Mouse (Mus musculus) testis, adult 2 months (tissue): ENCODE measurements around the gene Ammecr1. TPM values are rescaled to one million over a fixed set of nuclear protein-coding genes. Genes with fewer than 3 reads are reported as not detected.
A peak's percentile ranks its signal among the peaks of the same experiment; 100 is the strongest.

Experiments used
- H3K27ac ChIP-seq: fragments of 200-500 bp; 2 replicates; pipeline ENCODE4 v1.5.1; 2012; ENCODE audit warnings: low read depth, low read length; ENCODE audit not compliant: control insufficient read depth, insufficient read depth
- H3K27me3 ChIP-seq: fragments of 200-500 bp; 2 replicates; pipeline ENCODE4 v1.6.1; 2012; ENCODE audit warnings: mild to moderate bottlenecking, low read length, moderate library complexity; ENCODE audit not compliant: control insufficient read depth, insufficient read depth
- H3K36me3 ChIP-seq: fragments of 200-500 bp; 2 replicates; pipeline ENCODE4 v1.6.1; 2012; ENCODE audit warnings: mild to moderate bottlenecking, low read length; ENCODE audit not compliant: control insufficient read depth, insufficient read depth
- H3K4me1 ChIP-seq: fragments of 200-500 bp; 2 replicates; pipeline ENCODE4 v1.6.1; 2012; ENCODE audit warnings: low read length; ENCODE audit not compliant: control insufficient read depth, insufficient read depth
- H3K4me3 ChIP-seq: fragments of 200-500 bp; 2 replicates; pipeline ENCODE4 v1.5.1; 2012; ENCODE audit warnings: low read depth, mild to moderate bottlenecking, low read length, moderate library complexity, mixed read lengths; ENCODE audit not compliant: control insufficient read depth
- CTCF ChIP-seq: fragments of 200-500 bp; IDR thresholded peaks from 2 replicates; pipeline ENCODE4 v1.5.1; 2012; ENCODE audit warnings: low read depth, mild to moderate bottlenecking, inconsistent platforms, low read length, moderate library complexity; ENCODE audit not compliant: control insufficient read depth, insufficient read depth, insufficient replicate concordance
- POLR2A ChIP-seq: fragments of 200-500 bp; IDR thresholded peaks from 2 replicates; pipeline ENCODE4 v1.6.1; 2012; ENCODE audit warnings: low read depth, mild to moderate bottlenecking, inconsistent platforms, low read length, moderate library complexity; ENCODE audit not compliant: control insufficient read depth
- polyA plus RNA-seq: library from polyadenylated mRNA; depleted of rRNA; stranded (reverse); fragments of >200 nt; gene quantifications from 2 replicates; pipeline ENCODE4 v1.2.3, GENCODE M21; 2012

Gene Ammecr1
- polyA plus RNA-seq, 1 experiment: 0.99 TPM

- Histone ChIP-seq H3K27me3 (no peaks in the 10 kb centered on the region), H3K4me3 (no peak overlapping the region), H3K36me3 (no peaks in the 10 kb centered on the region), H3K4me1 (no peaks in the 10 kb centered on the region), H3K27ac (no peak overlapping the region)
- TF ChIP-seq POLR2A: no peak
Observed at GRCm38 (mm10) chrX:142883593-142883992, 82.9 kb downstream of the Ammecr1 start.

GRCm38 (mm10) chrX:142882255-142882654 lies 84.3 kb downstream of the Ammecr1 start:
- Histone ChIP-seq H3K4me3 (no peak overlapping the region), H3K27ac (no peak overlapping the region), H3K27me3 (no peaks in the 10 kb centered on the region), H3K4me1 (no peaks in the 10 kb centered on the region), H3K36me3 (no peaks in the 10 kb centered on the region)
- TF ChIP-seq CTCF: no peak
- no peak for TF ChIP-seq POLR2A

- Histone ChIP-seq H3K27ac (no peak overlapping the region), H3K4me3 (no peak overlapping the region), H3K27me3 (no peaks in the 10 kb centered on the region), H3K36me3 (no peaks in the 10 kb centered on the region), H3K4me1 (no peaks in the 10 kb centered on the region)
- TF ChIP-seq POLR2A (no peak), CTCF (no peak)
Observed at GRCm38 (mm10) chrX:142869844-142870243, 96.7 kb downstream of the Ammecr1 start.

GRCm38 (mm10) chrX:142848032-142848431 lies 118.5 kb downstream of the Ammecr1 start:
- no peaks in the 10 kb centered on the region for H3K4me1 ChIP-seq
- TF ChIP-seq CTCF (no peak), POLR2A (no peak)
- H3K36me3 ChIP-seq: no peaks in the 10 kb centered on the region
- H3K27me3 ChIP-seq: no peaks in the 10 kb centered on the region
- H3K4me3 ChIP-seq: no peak overlapping the region
- 0 out of 2 replicates have a peak overlapping the region, but pooled peaks have one; percentile 17 for H3K27ac ChIP-seq

GRCm38 (mm10) chrX:142846266-142846665 lies 120.3 kb downstream of the Ammecr1 start:
- no peak for TF ChIP-seq CTCF
- no peak for TF ChIP-seq POLR2A
- Histone ChIP-seq H3K36me3 (no peaks in the 10 kb centered on the region), H3K27me3 (no peaks in the 10 kb centered on the region), H3K4me3 (no peak overlapping the region), H3K4me1 (no peaks in the 10 kb centered on the region), H3K27ac (peak overlapping the region; percentile 78)

- peaks cover 3% of the 10 kb centered on the region for H3K4me1 ChIP-seq
- no peak for TF ChIP-seq CTCF
- no peak for TF ChIP-seq POLR2A
- H3K36me3 ChIP-seq: no peaks in the 10 kb centered on the region
- H3K27ac ChIP-seq: no peak overlapping the region; the same call in 1 of the 2 replicates
- no peaks in the 10 kb centered on the region for H3K27me3 ChIP-seq
- no peak overlapping the region for H3K4me3 ChIP-seq
Observed at GRCm38 (mm10) chrX:142841916-142842315, 124.6 kb downstream of the Ammecr1 start.

GRCm38 (mm10) chrX:142839411-142839810 lies 127.1 kb downstream of the Ammecr1 start:
- H3K4me3 ChIP-seq: no peak overlapping the region
- no peaks in the 10 kb centered on the region for H3K27me3 ChIP-seq
- peak overlapping the region; percentile 72 for H3K27ac ChIP-seq
- peaks cover 3% of the 10 kb centered on the region for H3K4me1 ChIP-seq
- no peaks in the 10 kb centered on the region for H3K36me3 ChIP-seq
- TF ChIP-seq POLR2A: no peak
- no peak for TF ChIP-seq CTCF

GRCm38 (mm10) chrX:142838841-142839240 lies 127.7 kb downstream of the Ammecr1 start:
- TF ChIP-seq CTCF: no peak
- no peak for TF ChIP-seq POLR2A
- Histone ChIP-seq H3K36me3 (no peaks in the 10 kb centered on the region), H3K27ac (peak overlapping the region; percentile 29; the same call in 1 of the 2 replicates), H3K4me1 (peaks cover 3% of the 10 kb centered on the region), H3K27me3 (no peaks in the 10 kb centered on the region), H3K4me3 (no peak overlapping the region)
